Mouse (Mus musculus) embryonic facial prominence, embryonic 14.5 days (tissue): ENCODE results near the gene Fibp. TPM values are rescaled to one million over a fixed set of nuclear protein-coding genes. Genes with fewer than 3 reads are reported as not detected.

Experiments
- ATAC-seq: fragments of 200-750 bp; cut with Nextera tagmentation; 2 replicates; pipeline ENCODE4 v1.8.0; 2017; ENCODE audit warnings: low read depth, moderate number of reproducible peaks, moderate TSS enrichment
- DNase-seq: peaks from one replicate; pipeline ENCODE4 v3.0.0-alpha.2; 2015; ENCODE audit warnings: low spot score
- H3K27ac ChIP-seq: fragments of 300-500 bp; sonication (generic); replicated peaks from 2 replicates; pipeline ENCODE4 v1.5.1; 2014; ENCODE audit warnings: low read depth, mild to moderate bottlenecking, low read length, moderate library complexity
- H3K27me3 ChIP-seq: fragments of 300-500 bp; sonication (generic); replicated peaks from 2 replicates; pipeline ENCODE4 v1.6.1; 2014; ENCODE audit warnings: low read length; ENCODE audit not compliant: control insufficient read depth, insufficient read depth
- H3K36me3 ChIP-seq: fragments of 300-500 bp; sonication (generic); 2 replicates; pipeline ENCODE4 v1.6.1; 2014; ENCODE audit warnings: low read length, mixed read lengths; ENCODE audit not compliant: control insufficient read depth, insufficient read depth
- H3K4me1 ChIP-seq: fragments of 300-500 bp; sonication (generic); 2 replicates; pipeline ENCODE4 v1.6.1; 2014; ENCODE audit warnings: antibody characterized with exemption, low read length; ENCODE audit not compliant: control insufficient read depth, insufficient read depth
- H3K4me2 ChIP-seq: fragments of 300-500 bp; sonication (generic); 2 replicates; pipeline ENCODE4 v1.6.1; 2014; ENCODE audit warnings: low read depth, mild to moderate bottlenecking, low read length, moderate library complexity, mixed read lengths
- H3K4me3 ChIP-seq: fragments of 300-500 bp; sonication (generic); 2 replicates; pipeline ENCODE4 v1.5.1; 2014; ENCODE audit warnings: low read depth, mild to moderate bottlenecking, low read length
- H3K9ac ChIP-seq: fragments of 300-500 bp; sonication (generic); 2 replicates; pipeline ENCODE4 v1.6.1; 2014; ENCODE audit warnings: low read depth, mild to moderate bottlenecking, low read length, moderate library complexity, mixed read lengths
- H3K9me3 ChIP-seq: fragments of 300-500 bp; sonication (generic); 2 replicates; pipeline ENCODE4 v1.6.1; 2016; ENCODE audit warnings: low read length; ENCODE audit not compliant: control insufficient read depth
- WGBS: fragments of 180-500 bp; shearing (Covaris S2); extraction: QIAGEN DNeasy Blood & Tissue Kit; methylation state at CpG from one replicate; pipeline ENCODE4 v1.1.7; 2014; 5-methylcytosine and 5-hydroxymethylcytosine counted together
- polyA plus RNA-seq: library from polyadenylated mRNA; unstranded; fragments of >200 nt; fragmentation: Nextera tagmentation; extraction: Ambion mirVana; gene quantifications from 2 replicates; pipeline ENCODE4 v1.2.1, GENCODE M21; 2014

Gene Fibp
- polyA plus RNA-seq, 1 experiment from 2014 or later, result 75.0 TPM

DNA sequence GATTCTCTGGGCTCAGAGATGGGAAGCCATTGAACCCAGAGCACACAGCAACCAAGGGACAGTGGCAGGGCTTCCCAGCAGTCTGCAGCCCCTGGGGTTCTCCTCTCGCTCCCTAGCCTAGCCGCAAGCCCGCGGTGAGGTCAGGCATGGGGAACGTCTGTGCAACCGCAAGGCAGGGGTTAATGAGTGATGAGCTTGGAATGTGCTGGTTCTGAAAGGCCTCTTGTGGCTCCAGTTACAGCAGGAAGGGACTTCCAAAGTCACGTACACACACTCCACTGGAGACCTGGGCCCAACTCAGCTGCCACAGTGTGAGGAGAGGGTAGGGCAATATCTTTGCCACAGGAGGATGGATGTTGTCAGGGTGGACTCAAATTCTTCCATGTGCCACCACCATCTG is 15.5 kb upstream of the Fibp start:
- Histone ChIP-seq H3K4me1 (0 out of 2 replicates have a peak, but pooled peaks cover 4% of the 10 kb centered on the region), H3K27ac (no peak overlapping the region), H3K9ac (no peak overlapping the region), H3K9me3 (peaks cover 4% of the 10 kb centered on the region; the same call in 1 of the 2 replicates), H3K4me2 (no peak overlapping the region), H3K27me3 (peaks cover 33% of the 10 kb centered on the region), H3K4me3 (no peak overlapping the region), H3K36me3 (no peaks in the 10 kb centered on the region)
- WGBS, result 31% methylated on average over 7 of the region's 7 CpGs
- ATAC-seq, result no peak
- peak; percentile 11 for DNase-seq

DNA sequence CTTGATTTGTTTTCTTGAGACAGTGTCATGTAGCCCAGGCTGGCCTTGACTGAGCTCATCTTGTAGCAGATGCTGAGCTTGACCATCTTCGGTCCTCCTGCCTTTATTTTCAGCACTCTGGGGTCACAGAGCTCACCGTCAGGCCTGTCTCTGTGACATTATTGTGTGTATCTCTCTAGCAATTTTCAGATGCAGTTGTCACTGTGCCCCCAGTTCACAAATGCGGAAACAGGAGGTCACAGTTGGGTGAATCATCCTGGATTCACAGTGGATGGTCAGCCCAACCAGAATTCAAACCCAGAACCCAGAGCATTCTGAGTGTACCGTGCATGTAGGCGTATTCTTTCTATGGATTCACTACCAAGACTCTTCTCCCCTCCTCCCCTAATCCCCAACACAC is 14.7 kb upstream of the Fibp start:
- Histone ChIP-seq H3K27ac (no peak overlapping the region), H3K9ac (no peak overlapping the region), H3K27me3 (peaks cover 36% of the 10 kb centered on the region), H3K4me1 (0 out of 2 replicates have a peak, but pooled peaks cover 4% of the 10 kb centered on the region), H3K9me3 (peaks cover 4% of the 10 kb centered on the region; the same call in 1 of the 2 replicates), H3K36me3 (no peaks in the 10 kb centered on the region), H3K4me3 (no peak overlapping the region), H3K4me2 (no peak overlapping the region)
- ATAC-seq (no peak), DNase-seq (no peak)
- 95% methylated on average over 5 of the region's 5 CpGs for WGBS

DNA sequence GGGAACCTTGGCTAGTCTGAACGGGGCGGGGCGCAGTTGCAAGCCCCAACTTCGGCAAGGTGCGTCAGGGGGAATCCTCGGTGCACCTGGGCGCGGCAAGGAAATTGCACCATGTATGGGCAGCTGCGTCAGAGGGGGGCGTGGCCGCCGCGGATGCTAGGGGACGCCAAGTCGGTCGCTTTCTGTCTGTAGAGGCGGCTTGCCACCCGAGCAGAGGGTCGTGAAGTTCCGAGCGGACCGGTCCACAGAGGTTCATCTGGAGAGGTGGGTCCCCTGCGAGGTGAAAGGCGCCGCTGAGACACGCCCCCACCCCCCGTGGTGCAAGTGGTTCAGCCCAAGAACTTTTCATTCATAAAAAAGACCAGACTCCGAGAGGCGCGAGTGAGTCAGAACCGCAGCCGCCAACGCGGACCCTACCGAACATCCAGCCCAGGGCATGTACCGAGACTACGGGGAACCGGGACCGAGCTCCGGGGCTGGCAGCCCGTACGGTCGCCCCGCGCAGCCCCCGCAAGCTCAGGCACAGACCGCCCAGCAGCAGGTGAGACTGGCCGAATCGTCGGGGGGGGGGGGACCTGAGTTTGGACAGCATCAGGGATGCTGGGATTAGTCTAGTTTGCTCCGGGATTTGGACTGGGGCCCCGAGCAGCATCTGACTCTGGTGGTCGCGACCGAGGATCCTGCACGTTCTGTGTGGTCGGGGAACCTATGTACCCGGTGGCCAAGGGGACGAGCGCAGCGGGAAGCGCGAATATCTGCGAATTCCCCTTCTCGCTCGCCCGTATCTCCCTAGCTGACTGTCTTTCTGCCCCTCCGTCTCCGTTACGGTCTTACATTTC is 12.7 kb upstream of the Fibp start, which contains the start of gene Fosl1:
TSS of gene Fosl1 (plus strand) at position 33 of the 839 bp plus-strand sequence.
- no peaks in the 10 kb centered on the region for H3K36me3 ChIP-seq
- DNase-seq (peak; percentile 72), ATAC-seq (peak; percentile 70)
- H3K27me3 ChIP-seq, result peaks cover 36% of the 10 kb centered on the region
- H3K4me2 ChIP-seq, result peak within 1 kb of the TSS; percentile 94
- no peak within 1 kb of the TSS for H3K27ac ChIP-seq
- under 1% methylated on average over 59 of the region's 70 CpGs for WGBS
- peak within 1 kb of the TSS; percentile 55 for H3K9ac ChIP-seq
- peak within 1 kb of the TSS; percentile 58 for H3K4me3 ChIP-seq
- peaks cover 4% of the 10 kb centered on the region; the same call in 1 of the 2 replicates for H3K9me3 ChIP-seq
- H3K4me1 ChIP-seq, result 0 out of 2 replicates have a peak, but pooled peaks cover 4% of the 10 kb centered on the region

DNA sequence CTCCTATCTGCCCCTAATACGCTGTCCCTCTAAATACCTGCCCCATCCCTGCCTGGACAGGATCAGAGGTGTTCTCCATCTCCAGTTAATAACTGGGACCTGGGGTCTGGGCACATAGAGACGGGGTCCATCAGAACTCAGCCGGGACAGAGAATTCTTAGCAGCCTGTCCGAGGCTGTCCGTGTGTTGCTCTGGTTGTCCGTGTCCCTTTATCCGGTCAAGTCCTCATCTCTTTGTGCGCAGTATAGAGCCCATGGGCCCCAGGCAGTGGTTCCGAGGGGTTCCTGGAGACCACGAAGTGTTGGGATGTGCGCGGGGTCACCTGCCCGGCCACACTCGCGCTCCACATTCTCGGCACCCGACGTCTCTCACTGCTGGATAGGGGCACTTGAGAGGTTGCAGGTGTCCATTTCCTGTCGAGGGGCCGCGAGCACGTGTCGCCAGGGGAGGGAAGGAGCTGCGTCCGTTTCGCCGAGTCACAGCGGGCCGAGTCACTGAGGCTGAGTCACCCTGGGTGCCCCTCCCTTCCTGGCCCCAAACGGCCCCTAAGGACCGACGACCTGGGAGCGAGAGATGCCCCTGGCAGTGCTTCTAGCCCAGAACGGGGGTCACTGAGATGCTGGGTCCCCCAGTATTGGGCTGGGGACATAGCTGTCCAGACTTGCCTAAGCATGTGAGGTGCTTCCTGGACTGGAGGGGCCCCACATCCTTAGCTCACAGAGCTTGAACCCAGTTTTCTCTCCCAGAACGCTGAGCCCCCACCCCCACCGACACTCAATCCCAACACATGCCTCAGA is 11.9 kb upstream of the Fibp start:
- H3K9me3 ChIP-seq, result peaks cover 4% of the 10 kb centered on the region; the same call in 1 of the 2 replicates
- ATAC-seq (no peak), DNase-seq (no peak)
- no peak overlapping the region for H3K9ac ChIP-seq
- peak overlapping the region; percentile 58 for H3K4me3 ChIP-seq
- 0 out of 2 replicates have a peak, but pooled peaks cover 4% of the 10 kb centered on the region for H3K4me1 ChIP-seq
- H3K4me2 ChIP-seq, result peak overlapping the region; percentile 94
- H3K36me3 ChIP-seq, result no peaks in the 10 kb centered on the region
- WGBS, result 8% methylated on average over 30 of the region's 36 CpGs
- H3K27ac ChIP-seq, result no peak overlapping the region
- H3K27me3 ChIP-seq, result peaks cover 36% of the 10 kb centered on the region

DNA sequence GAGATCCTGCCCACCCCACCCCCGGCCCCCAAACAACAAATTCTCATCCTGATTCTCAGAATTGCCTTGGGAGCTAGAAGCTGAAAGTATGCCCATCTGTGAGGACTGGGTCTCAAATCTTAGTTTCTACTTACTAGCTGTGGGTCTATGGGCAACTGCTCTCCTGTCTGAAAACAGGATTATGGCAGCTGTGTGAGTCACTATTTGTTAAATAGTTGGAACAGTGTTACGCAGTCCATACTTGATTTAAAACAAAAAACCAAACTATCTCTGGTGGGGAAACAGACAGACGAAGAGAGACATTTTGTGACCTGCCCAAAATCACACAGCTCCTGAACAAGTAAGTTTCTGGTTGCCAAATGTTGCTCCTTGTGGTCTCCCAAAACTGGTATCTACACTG is 10.7 kb upstream of the Fibp start:
- H3K27ac ChIP-seq, result no peak overlapping the region
- H3K4me3 ChIP-seq, result no peak overlapping the region
- DNase-seq, result no peak
- peaks cover 7% of the 10 kb centered on the region for H3K36me3 ChIP-seq
- ATAC-seq, result no peak
- H3K9ac ChIP-seq, result no peak overlapping the region
- peaks cover 4% of the 10 kb centered on the region; the same call in 1 of the 2 replicates for H3K9me3 ChIP-seq
- H3K4me2 ChIP-seq, result no peak overlapping the region
- 0 out of 2 replicates have a peak, but pooled peaks cover 4% of the 10 kb centered on the region for H3K4me1 ChIP-seq
- WGBS, result 88% methylated on average over 3 of the region's 3 CpGs
- peaks cover 36% of the 10 kb centered on the region for H3K27me3 ChIP-seq

DNA sequence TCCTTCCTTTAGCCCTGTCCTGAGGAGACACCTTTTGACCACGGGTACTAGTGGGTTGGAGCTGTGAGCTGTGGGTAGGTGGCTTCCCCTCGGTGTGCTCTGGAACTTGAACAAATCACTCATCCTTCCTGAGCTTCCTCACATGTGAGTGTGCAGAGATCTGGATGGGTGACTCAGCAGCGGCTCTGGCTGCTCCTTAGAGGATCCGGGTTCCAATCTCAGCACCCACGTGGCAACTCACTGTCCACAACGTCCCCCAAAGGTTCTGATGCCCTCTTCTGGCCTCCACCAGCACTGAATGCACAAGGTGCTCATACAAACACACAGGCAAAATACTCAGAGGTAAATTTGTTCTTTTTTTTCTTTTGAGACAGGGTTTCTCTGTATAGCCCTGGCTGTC is 8.6 kb upstream of the Fibp start:
- Histone ChIP-seq H3K9me3 (peaks cover 4% of the 10 kb centered on the region; the same call in 1 of the 2 replicates), H3K4me1 (peaks cover 19% of the 10 kb centered on the region), H3K36me3 (peaks cover 9% of the 10 kb centered on the region), H3K27ac (no peak overlapping the region), H3K4me2 (no peak overlapping the region), H3K9ac (no peak overlapping the region), H3K4me3 (no peak overlapping the region), H3K27me3 (peaks cover 35% of the 10 kb centered on the region)
- 78% methylated on average over 6 of the region's 6 CpGs for WGBS
- DNase-seq (no peak), ATAC-seq (no peak)

DNA sequence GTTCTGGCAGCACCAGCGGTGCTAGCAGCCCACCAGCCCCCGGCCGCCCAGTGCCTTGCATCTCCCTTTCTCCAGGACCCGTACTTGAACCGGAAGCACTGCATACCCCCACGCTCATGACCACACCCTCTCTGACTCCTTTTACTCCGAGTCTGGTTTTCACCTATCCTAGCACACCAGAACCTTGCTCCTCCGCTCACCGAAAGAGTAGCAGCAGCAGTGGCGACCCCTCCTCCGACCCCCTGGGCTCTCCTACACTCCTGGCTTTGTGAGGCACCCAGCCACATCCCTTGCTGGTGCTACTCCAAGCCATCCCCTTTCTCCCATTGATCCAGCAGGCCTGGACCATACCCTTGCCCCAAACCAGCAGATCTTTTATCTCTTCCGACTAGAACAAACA is 5.4 kb upstream of the Fibp start:
- Histone ChIP-seq H3K4me3 (no peak overlapping the region), H3K27ac (no peak overlapping the region), H3K9me3 (no peaks in the 10 kb centered on the region), H3K9ac (peak overlapping the region; percentile 43; the same call in 1 of the 2 replicates), H3K36me3 (peaks cover 9% of the 10 kb centered on the region), H3K4me2 (peak overlapping the region; percentile 100), H3K4me1 (peaks cover 17% of the 10 kb centered on the region), H3K27me3 (peaks cover 2% of the 10 kb centered on the region)
- DNase-seq, result no peak
- 79% methylated on average over 12 of the region's 12 CpGs for WGBS
- no peak for ATAC-seq

DNA sequence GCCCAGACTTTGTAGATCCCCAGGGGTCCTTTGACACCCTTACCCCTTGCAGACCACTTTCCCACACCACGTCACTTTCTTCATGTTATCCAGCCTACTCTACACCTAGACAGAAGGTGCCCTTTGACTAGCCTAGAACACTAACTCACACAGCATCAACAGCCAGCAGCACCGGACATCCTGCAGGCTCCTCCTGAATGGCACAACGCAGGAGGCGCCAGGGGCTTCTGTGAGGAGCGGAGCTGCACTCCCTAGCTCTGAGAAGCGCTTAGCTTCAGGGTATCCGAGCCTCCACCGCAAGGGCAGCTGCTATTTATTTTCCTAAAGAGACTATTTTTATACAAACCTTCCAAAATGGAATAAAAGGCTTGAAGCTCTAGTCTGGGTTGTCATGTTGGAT is 4.8 kb upstream of the Fibp start:
- H3K9me3 ChIP-seq, result no peaks in the 10 kb centered on the region
- H3K27ac ChIP-seq, result no peak overlapping the region
- WGBS, result 55% methylated on average over 8 of the region's 8 CpGs
- H3K36me3 ChIP-seq, result peaks cover 9% of the 10 kb centered on the region
- DNase-seq (no peak), ATAC-seq (no peak)
- H3K9ac ChIP-seq, result peak overlapping the region; percentile 38; the same call in 1 of the 2 replicates
- H3K4me3 ChIP-seq, result peak overlapping the region; percentile 82
- no peaks in the 10 kb centered on the region for H3K27me3 ChIP-seq
- peaks cover 19% of the 10 kb centered on the region for H3K4me1 ChIP-seq
- peak overlapping the region; percentile 100 for H3K4me2 ChIP-seq
